29 mouse cellular contexts compared by ENCODE assay signal in the genomic region with DNA sequence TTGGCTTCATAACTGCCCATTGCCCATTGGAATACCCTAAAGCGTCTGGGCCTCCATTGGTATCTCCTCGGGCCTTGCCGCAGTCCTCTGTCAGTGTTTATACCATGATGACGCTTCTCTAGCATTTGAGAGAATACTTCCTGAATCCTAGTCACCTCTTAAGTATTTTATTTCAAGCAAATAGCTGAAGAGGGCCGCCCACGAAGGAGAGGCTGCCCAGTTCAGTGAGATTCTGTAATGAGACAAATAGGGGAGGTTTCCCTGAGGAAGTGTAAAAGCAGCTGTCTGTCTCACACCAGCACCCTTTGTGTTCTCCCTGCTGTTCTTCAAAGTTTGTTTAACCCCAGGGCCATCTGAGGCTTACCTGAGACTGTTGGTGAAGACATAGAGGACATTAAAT. TPM values are rescaled to one million over a fixed set of nuclear protein-coding genes. Genes with fewer than 3 reads are reported as not detected.
A peak's percentile ranks its signal among the peaks of the same experiment; 100 is the strongest.
DNase-seq lines count a peak whose midpoint lies in the region; ATAC-seq and TF ChIP-seq lines count a peak whose summit lies in the region.
"Had no signal": no experiment of that assay in that cellular context is flagged by ENCODE, and none has a peak within 500 bp of the region (broad histone marks: within the 10 kb centered on the region; RNA-seq: fewer than 3 reads in every experiment).

No protein-coding gene starts in this region.

- no peak overlapping the region for H3K4me3 ChIP-seq in layer of hippocampus, adult 2 months
- H3K4me3 ChIP-seq in embryonic fibroblast, embryonic 13.5 days (ENCODE audit: insufficient read depth, low read length) = no peak overlapping the region
- H3K4me3 ChIP-seq in stomach, postnatal 0 days (ENCODE audit: low read depth, low read length) = no peak overlapping the region
- H3K4me3 ChIP-seq: embryonic facial prominence, embryonic 12.5 days; forebrain, embryonic 10.5 days; forebrain, embryonic 15.5 days; heart, adult 2 months; hindbrain, embryonic 10.5 days; kidney, embryonic 15.5 days; megakaryocyte, embryonic 14.5 days; midbrain, embryonic 12.5 days; myocyte; neural tube, embryonic 12.5 days had no signal

- TF ChIP-seq EP300 in stomach, postnatal 0 days (optimal IDR thresholded peaks at IDR 0.05) = no peak

- H3K9me3 ChIP-seq in stomach, postnatal 0 days (ENCODE audit: control insufficient read depth, low read length) = no peaks in the 10 kb centered on the region
- H3K9me3 ChIP-seq: embryonic facial prominence, embryonic 12.5 days; forebrain, embryonic 10.5 days; forebrain, embryonic 15.5 days; hindbrain, embryonic 10.5 days; kidney, embryonic 15.5 days; megakaryocyte, embryonic 14.5 days; midbrain, embryonic 12.5 days; neural tube, embryonic 12.5 days had no signal

- peak; percentile 31; the same call in 1 of the 2 replicates for ATAC-seq in stomach, postnatal 0 days (ENCODE audit: low FRiP score, low TSS enrichment)
- ATAC-seq: forebrain, embryonic 15.5 days; hindbrain, embryonic 16.5 days; Patski had no signal

- TF ChIP-seq CTCF in layer of hippocampus, adult 2 months (conservative IDR thresholded peaks at IDR 0.05) = no peak
- TF ChIP-seq CTCF in embryonic fibroblast, embryonic 13.5 days (IDR thresholded peaks at IDR 0.05; ENCODE audit: borderline replicate concordance, insufficient read depth, low read length) = no peak
- TF ChIP-seq CTCF in stomach, postnatal 0 days (IDR thresholded peaks at IDR 0.05; ENCODE audit: low read depth) = no peak

- peak overlapping the region; percentile 5; the same call in 1 of the 2 replicates for H3K27ac ChIP-seq in layer of hippocampus, adult 2 months
- peak overlapping the region; percentile 49 for H3K27ac ChIP-seq in embryonic fibroblast, embryonic 13.5 days (ENCODE audit: insufficient read depth, low read length)
- peak overlapping the region; percentile 56 for H3K27ac ChIP-seq in stomach, postnatal 0 days (replicated peaks)
- H3K27ac ChIP-seq: embryonic facial prominence, embryonic 12.5 days; forebrain, embryonic 10.5 days; forebrain, embryonic 15.5 days; heart, adult 2 months; hindbrain, embryonic 10.5 days; kidney, embryonic 15.5 days; midbrain, embryonic 12.5 days; neural tube, embryonic 12.5 days had no signal

- no peak overlapping the region for H3K4me2 ChIP-seq in stomach, postnatal 0 days (replicated peaks; ENCODE audit: low read depth)
- H3K4me2 ChIP-seq: embryonic facial prominence, embryonic 12.5 days; forebrain, embryonic 15.5 days; kidney, embryonic 15.5 days; lung, embryonic 14.5 days; midbrain, embryonic 12.5 days; neural tube, embryonic 12.5 days had no signal

- no peak overlapping the region for H3K9ac ChIP-seq in stomach, postnatal 0 days (ENCODE audit: low read length)
- H3K9ac ChIP-seq: embryonic facial prominence, embryonic 12.5 days; forebrain, embryonic 15.5 days; kidney, embryonic 15.5 days; lung, embryonic 14.5 days; midbrain, embryonic 12.5 days; neural tube, embryonic 12.5 days had no signal

- H3K4me1 ChIP-seq in embryonic fibroblast, embryonic 13.5 days (ENCODE audit: control insufficient read depth, insufficient read depth, low read length) = peaks cover 9% of the 10 kb centered on the region
- no peaks in the 10 kb centered on the region for H3K4me1 ChIP-seq in stomach, postnatal 0 days (replicated peaks; ENCODE audit: control insufficient read depth, insufficient read depth)
- H3K4me1 ChIP-seq: embryonic facial prominence, embryonic 12.5 days; forebrain, embryonic 15.5 days; hindbrain, embryonic 10.5 days; midbrain, embryonic 12.5 days had no signal

- WGBS in stomach, postnatal 0 days = 55% methylated on average over 6 of the region's 6 CpGs

- H3K36me3 ChIP-seq in stomach, postnatal 0 days (ENCODE audit: control insufficient read depth, insufficient read depth, low read length) = no peaks in the 10 kb centered on the region
- H3K36me3 ChIP-seq: embryonic facial prominence, embryonic 12.5 days; forebrain, embryonic 10.5 days; forebrain, embryonic 15.5 days; hindbrain, embryonic 10.5 days; kidney, embryonic 15.5 days; midbrain, embryonic 12.5 days; neural tube, embryonic 12.5 days had no signal

- H3K27me3 ChIP-seq in stomach, postnatal 0 days (ENCODE audit: control insufficient read depth, insufficient read depth, low read length) = no peaks in the 10 kb centered on the region
- H3K27me3 ChIP-seq: embryonic facial prominence, embryonic 12.5 days; forebrain, embryonic 15.5 days; kidney, embryonic 15.5 days; megakaryocyte, embryonic 14.5 days; midbrain, embryonic 12.5 days; neural tube, embryonic 12.5 days; Patski had no signal

- no peak for TF ChIP-seq POLR2A in embryonic fibroblast, embryonic 13.5 days (IDR thresholded peaks at IDR 0.05; ENCODE audit: low read depth, low read length)

- DNase-seq in layer of hippocampus, adult 2 months (ENCODE audit: low spot score in 2 of 2) = no peak
- DNase-seq in layer of hippocampus, adult 18-20 months (ENCODE audit: low spot score in 2 of 2) = no peak
- peak; percentile 50 to 53 for DNase-seq in right cerebral cortex, adult 2 months (ENCODE audit: low spot score in 2 of 2)
- no peak for DNase-seq in right cerebral cortex, postnatal 25 days
- DNase-seq in stomach, postnatal 0 days (ENCODE audit: low spot score) = no peak
- DNase-seq in kidney, postnatal 14 days = no peak
- DNase-seq: adrenal gland, postnatal 10 days; B cell, adult 2 months; cerebellum, adult 8-10 months; embryo, embryonic 11 days; heart, adult 2 months; heart, postnatal 14 days; kidney, adult 18-20 months; left cerebral cortex, postnatal 4 days; lung, embryonic 14.5 days; lung, postnatal 36 days; right cerebral cortex, adult 18-20 months had no signal

RNA-seq across cellular contexts. Expression of a gene that starts 53.7 kb away (rescaled TPM):
- total RNA-seq in layer of hippocampus, adult 2 months (2021) = 10 to 100 TPM; 19.7 to 20.9 TPM
- total RNA-seq in layer of hippocampus, adult 18-20 months (2021) = 10 to 100 TPM; 19.9 to 21.1 TPM
- 7.4 and 10.4 TPM in 2 replicates for polyA plus RNA-seq in embryonic fibroblast, embryonic 13.5 days (2011; ENCODE audit: insufficient read length, low read depth, missing spikeins)
- polyA plus RNA-seq in stomach, postnatal 0 days (2015; fragmentation: Nextera tagmentation; extraction: Ambion mirVana) = 6.9 and 7.8 TPM in 2 replicates

Comparison
In these comparisons a context has a peak if more than half of its experiments do, and no peak if none do; other contexts are left out.
1. DNase-seq: peak in right cerebral cortex, adult 2 months (2 of 2); none in layer of hippocampus, adult 2 months (0 of 2), layer of hippocampus, adult 18-20 months (0 of 2), right cerebral cortex, postnatal 25 days (single experiment), stomach, postnatal 0 days (single experiment) and kidney, postnatal 14 days (single experiment).
2. H3K27ac ChIP-seq: peak in every context shown above with its lines; median percentile 56 in stomach, postnatal 0 days; 49 in embryonic fibroblast, embryonic 13.5 days; 5 in layer of hippocampus, adult 2 months.